Mouse (Mus musculus): ENCODE measurements around the gene Adarb1. TPM values are rescaled to one million over a fixed set of nuclear protein-coding genes. Genes with fewer than 3 reads are reported as not detected.

Gene Adarb1
- polyA plus RNA-seq, 1 experiment, result 4.5 TPM

DNA sequence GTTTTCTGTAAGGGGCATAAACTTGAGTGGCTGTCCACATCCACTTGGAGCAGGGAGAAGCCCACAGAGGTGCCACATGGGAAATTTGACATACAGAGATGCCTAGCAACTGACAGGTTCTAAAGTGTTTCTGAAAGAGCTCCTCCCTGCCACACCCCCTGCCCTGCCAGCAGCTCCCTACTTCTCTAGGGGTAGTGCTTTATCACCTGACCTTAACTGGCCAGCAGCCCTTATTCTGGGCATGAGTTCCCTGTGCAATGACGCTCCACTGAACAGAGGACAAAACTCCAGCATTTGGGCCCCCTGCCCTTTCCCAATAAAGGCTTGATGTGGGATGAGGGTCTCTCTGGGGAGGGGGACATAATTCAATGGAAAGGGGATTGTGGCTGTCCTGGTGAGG lies 97.1 kb downstream of the Adarb1 start:
- Histone ChIP-seq H3K27me3 (ENCODE audit: control insufficient read depth, insufficient read depth, insufficient read length) (no peaks in the 10 kb centered on the region), H3ac (ENCODE audit: control insufficient read depth, insufficient read length) (no peak overlapping the region), H3K4me2 (ENCODE audit: low read depth) (no peak overlapping the region), H3K4me3 (no peak overlapping the region), H3K79me2 (ENCODE audit: control insufficient read depth, insufficient read depth) (no peaks in the 10 kb centered on the region), H3K36me3 (ENCODE audit: control insufficient read depth, insufficient read depth) (no peaks in the 10 kb centered on the region)
- TF ChIP-seq MYOD1 (IDR thresholded peaks at IDR 0.05; ENCODE audit: control insufficient read depth in 1 of 3, insufficient read length in 2 of 3, low read depth in 2 of 3) (no peak), TCF3 (IDR thresholded peaks at IDR 0.05; ENCODE audit: insufficient read length, low read depth) (no peak)

DNA sequence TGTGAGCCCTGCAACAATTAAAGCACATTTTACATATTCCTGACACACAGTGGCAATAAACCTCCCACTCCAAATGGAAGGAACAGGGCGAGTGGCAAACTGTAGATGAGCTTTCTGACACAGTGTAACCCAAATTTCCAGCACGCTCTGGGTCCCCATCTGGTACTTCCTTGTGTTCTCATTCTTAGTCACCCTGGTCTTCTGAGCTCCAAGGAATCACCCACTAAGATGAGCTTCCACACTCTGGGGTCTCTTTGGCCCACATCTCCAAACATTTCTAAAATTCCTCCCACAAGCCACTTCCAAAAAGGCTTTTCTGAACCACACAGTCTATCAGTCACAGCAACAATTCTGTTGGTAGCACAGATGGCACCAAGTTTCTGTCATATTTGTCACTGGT lies 102.4 kb downstream of the Adarb1 start:
- H3K27me3 ChIP-seq (ENCODE audit: control insufficient read depth, insufficient read depth, insufficient read length), result no peaks in the 10 kb centered on the region
- H3K79me2 ChIP-seq (ENCODE audit: control insufficient read depth, insufficient read depth), result no peaks in the 10 kb centered on the region
- no peak overlapping the region for H3ac ChIP-seq (ENCODE audit: control insufficient read depth, insufficient read length)
- no peak overlapping the region for H3K4me2 ChIP-seq (ENCODE audit: low read depth)
- no peaks in the 10 kb centered on the region for H3K36me3 ChIP-seq (ENCODE audit: control insufficient read depth, insufficient read depth)
- H3K4me3 ChIP-seq, result no peak overlapping the region
- TF ChIP-seq USF1 (IDR thresholded peaks at IDR 0.05; ENCODE audit: low read depth) (no peak), CEBPB (IDR thresholded peaks at IDR 0.05; ENCODE audit: insufficient read depth, poor library complexity, severe bottlenecking) (no peak), SRF (IDR thresholded peaks at IDR 0.05; ENCODE audit: control insufficient read depth, insufficient read length, low read depth) (no peak), POLR2A (IDR thresholded peaks at IDR 0.05; ENCODE audit: insufficient read length, low read depth) (no peak), POLR2AphosphoS2 (IDR thresholded peaks at IDR 0.05; ENCODE audit: insufficient read length, low read depth) (no peak), MYOG (IDR thresholded peaks at IDR 0.05; ENCODE audit: control insufficient read depth in 1 of 3, insufficient read depth in 1 of 3, insufficient read length in 2 of 3, low read depth in 2 of 3) (no peak), REST (IDR thresholded peaks at IDR 0.05; ENCODE audit: insufficient read depth, insufficient read length) (no peak), TCF12 (IDR thresholded peaks at IDR 0.05; ENCODE audit: insufficient read depth, poor library complexity, severe bottlenecking) (no peak), MAX (IDR thresholded peaks at IDR 0.05; ENCODE audit: low read depth) (no peak), TCF3 (IDR thresholded peaks at IDR 0.05; ENCODE audit: insufficient read length, low read depth) (no peak)

DNA sequence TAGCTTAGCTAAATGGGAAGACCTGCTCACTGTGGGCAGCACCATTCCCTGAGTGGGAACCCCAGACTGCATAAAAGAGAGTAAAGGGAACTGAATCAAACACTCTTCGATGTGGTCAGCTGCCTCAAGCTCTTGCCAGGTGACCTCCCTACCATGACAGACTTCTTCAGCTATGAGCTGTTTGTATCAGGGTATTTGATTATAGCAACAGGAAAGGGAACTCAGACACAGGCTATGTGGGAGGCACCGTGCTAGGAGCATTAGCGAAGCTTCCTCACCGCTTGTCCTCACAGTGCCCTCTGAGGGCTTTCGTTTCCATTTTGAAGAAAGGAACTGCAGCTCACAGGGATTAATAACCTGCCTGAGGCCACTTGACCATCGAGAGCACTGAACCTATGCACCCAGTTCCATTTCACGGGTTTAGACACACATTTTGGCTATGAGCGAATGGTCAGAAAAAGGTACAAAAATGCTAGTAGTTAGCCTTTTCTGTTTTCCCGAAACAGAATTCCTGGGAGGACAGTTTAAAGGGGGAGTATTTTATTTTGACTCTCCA lies 103.3 kb downstream of the Adarb1 start:
- H3ac ChIP-seq (ENCODE audit: control insufficient read depth, insufficient read length), result no peak overlapping the region
- no peaks in the 10 kb centered on the region for H3K79me2 ChIP-seq (ENCODE audit: control insufficient read depth, insufficient read depth)
- no peak overlapping the region for H3K4me3 ChIP-seq
- H3K27me3 ChIP-seq (ENCODE audit: control insufficient read depth, insufficient read depth, insufficient read length), result no peaks in the 10 kb centered on the region
- no peaks in the 10 kb centered on the region for H3K36me3 ChIP-seq (ENCODE audit: control insufficient read depth, insufficient read depth)
- TF ChIP-seq TCF12 (IDR thresholded peaks at IDR 0.05; ENCODE audit: insufficient read depth, poor library complexity, severe bottlenecking), result no peak
- no peak for TF ChIP-seq MYOD1 (IDR thresholded peaks at IDR 0.05; ENCODE audit: control insufficient read depth in 1 of 3, insufficient read length in 2 of 3, low read depth in 2 of 3)
- no peak for TF ChIP-seq TCF3 (IDR thresholded peaks at IDR 0.05; ENCODE audit: insufficient read length, low read depth)
- TF ChIP-seq REST (IDR thresholded peaks at IDR 0.05; ENCODE audit: insufficient read depth, insufficient read length), result no peak
- TF ChIP-seq POLR2AphosphoS2 (IDR thresholded peaks at IDR 0.05; ENCODE audit: insufficient read length, low read depth), result no peak
- H3K4me2 ChIP-seq (ENCODE audit: low read depth), result no peak overlapping the region

DNA sequence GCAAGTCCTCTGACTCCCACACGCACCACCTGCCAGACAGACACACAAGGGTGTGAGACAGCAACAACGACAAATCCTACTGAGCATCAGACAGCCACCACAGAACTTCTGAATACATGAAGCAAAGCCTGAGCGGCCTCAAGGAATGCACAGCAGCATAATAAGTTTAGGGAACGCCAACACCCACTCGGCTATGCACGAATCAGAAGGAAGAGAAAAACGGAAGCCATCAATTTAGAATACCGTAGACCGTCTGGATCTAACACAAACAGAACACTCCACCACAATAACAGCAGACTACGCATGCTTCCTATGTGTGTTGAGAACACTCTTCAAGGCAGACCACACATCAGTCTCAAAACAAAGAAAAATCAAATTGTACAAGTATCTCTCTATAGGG lies 109.1 kb downstream of the Adarb1 start:
- no peak for TF ChIP-seq MYOG (IDR thresholded peaks at IDR 0.05; ENCODE audit: control insufficient read depth in 1 of 3, insufficient read depth in 1 of 3, insufficient read length in 2 of 3, low read depth in 2 of 3)
- no peak for TF ChIP-seq POLR2AphosphoS2 (IDR thresholded peaks at IDR 0.05; ENCODE audit: insufficient read length, low read depth)
- TF ChIP-seq MAX (IDR thresholded peaks at IDR 0.05; ENCODE audit: low read depth), result no peak
- Histone ChIP-seq H3K79me2 (ENCODE audit: control insufficient read depth, insufficient read depth) (no peaks in the 10 kb centered on the region), H3K27me3 (ENCODE audit: control insufficient read depth, insufficient read depth, insufficient read length) (no peaks in the 10 kb centered on the region), H3K36me3 (ENCODE audit: control insufficient read depth, insufficient read depth) (no peaks in the 10 kb centered on the region), H3K4me3 (no peak overlapping the region), H3ac (ENCODE audit: control insufficient read depth, insufficient read length) (no peak overlapping the region), H3K4me2 (ENCODE audit: low read depth) (no peak overlapping the region)

DNA sequence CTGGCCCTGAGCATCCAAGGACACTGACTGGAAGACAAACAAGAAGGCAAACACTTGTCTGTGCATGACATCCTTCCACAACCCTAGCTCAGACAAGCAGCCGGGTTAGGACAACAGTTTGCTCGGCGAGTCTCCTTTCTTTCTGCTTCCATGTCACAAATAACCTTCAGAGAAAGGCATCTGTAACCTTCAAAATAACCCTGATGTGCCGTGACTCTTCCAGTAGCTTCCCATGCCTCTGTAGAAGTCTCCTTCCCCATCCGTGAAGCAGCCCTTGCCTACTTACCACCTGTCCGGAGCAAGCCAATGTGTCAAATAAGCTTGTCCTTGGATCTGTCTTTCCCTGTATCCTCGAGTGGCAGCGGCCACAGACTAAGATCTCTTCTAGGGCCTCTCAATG lies 112.3 kb downstream of the Adarb1 start:
- no peaks in the 10 kb centered on the region for H3K27me3 ChIP-seq (ENCODE audit: control insufficient read depth, insufficient read depth, insufficient read length)
- H3K79me2 ChIP-seq (ENCODE audit: control insufficient read depth, insufficient read depth), result no peaks in the 10 kb centered on the region
- no peak overlapping the region for H3K4me3 ChIP-seq
- H3K4me2 ChIP-seq (ENCODE audit: low read depth), result no peak overlapping the region
- H3ac ChIP-seq (ENCODE audit: control insufficient read depth, insufficient read length), result no peak overlapping the region
- H3K36me3 ChIP-seq (ENCODE audit: control insufficient read depth, insufficient read depth), result no peaks in the 10 kb centered on the region
- no peak for TF ChIP-seq E2F4 (IDR thresholded peaks at IDR 0.05; ENCODE audit: insufficient read depth)
- no peak for TF ChIP-seq MYOD1 (IDR thresholded peaks at IDR 0.05; ENCODE audit: control insufficient read depth in 1 of 3, insufficient read length in 2 of 3, low read depth in 2 of 3)
- TF ChIP-seq SRF (IDR thresholded peaks at IDR 0.05; ENCODE audit: control insufficient read depth, insufficient read length, low read depth), result no peak
- no peak for TF ChIP-seq REST (IDR thresholded peaks at IDR 0.05; ENCODE audit: insufficient read depth, insufficient read length)
- TF ChIP-seq MAX (IDR thresholded peaks at IDR 0.05; ENCODE audit: low read depth), result no peak
- TF ChIP-seq TCF12 (IDR thresholded peaks at IDR 0.05; ENCODE audit: insufficient read depth, poor library complexity, severe bottlenecking), result no peak
- TF ChIP-seq TCF3 (IDR thresholded peaks at IDR 0.05; ENCODE audit: insufficient read length, low read depth), result no peak
- TF ChIP-seq CEBPB (IDR thresholded peaks at IDR 0.05; ENCODE audit: insufficient read depth, poor library complexity, severe bottlenecking), result no peak
- no peak for TF ChIP-seq POLR2A (IDR thresholded peaks at IDR 0.05; ENCODE audit: insufficient read length, low read depth)
- no peak for TF ChIP-seq USF1 (IDR thresholded peaks at IDR 0.05; ENCODE audit: low read depth)
- TF ChIP-seq POLR2AphosphoS2 (IDR thresholded peaks at IDR 0.05; ENCODE audit: insufficient read length, low read depth), result no peak
- TF ChIP-seq MYOG (IDR thresholded peaks at IDR 0.05; ENCODE audit: control insufficient read depth in 1 of 3, insufficient read depth in 1 of 3, insufficient read length in 2 of 3, low read depth in 2 of 3), result no peak

All from myocyte (in vitro differentiated cells).